Mouse (Mus musculus): ENCODE data around the gene Kdm2a. TPM values are rescaled to one million over a fixed set of nuclear protein-coding genes. Genes with fewer than 3 reads are reported as not detected.

Gene Kdm2a
- polyA plus RNA-seq, 1 experiment: 78.4 TPM

DNA sequence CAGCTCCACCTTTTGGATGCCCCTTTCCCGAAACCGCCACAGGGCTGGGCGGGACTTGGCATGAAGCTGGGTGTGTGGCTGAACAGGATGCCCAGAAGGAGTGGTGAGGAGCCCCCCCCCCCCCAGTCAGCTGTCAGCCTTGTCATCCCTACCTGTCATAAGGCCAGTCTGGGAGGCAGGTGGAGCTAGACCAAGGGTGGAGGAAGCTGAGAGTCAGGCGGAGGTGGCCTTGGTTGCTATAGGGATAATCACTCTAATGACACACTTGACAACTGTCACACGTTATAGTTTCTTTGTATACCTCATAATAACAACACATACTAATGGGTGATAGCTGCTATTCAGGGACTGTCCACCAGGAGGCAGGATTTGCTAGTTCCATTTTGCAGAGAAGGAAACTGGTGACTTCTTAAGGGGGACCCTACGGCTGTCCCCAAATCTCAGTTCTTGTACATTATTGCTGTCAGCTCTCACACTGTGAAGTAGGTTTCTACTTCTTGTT is 43.1 kb upstream of the Kdm2a start:
- H3K27ac ChIP-seq (ENCODE audit: insufficient read depth, low read length): no peak overlapping the region
- TF ChIP-seq POLR2A (IDR thresholded peaks at IDR 0.05; ENCODE audit: insufficient read depth, low read length): no peak
- no peak for TF ChIP-seq CTCF (IDR thresholded peaks at IDR 0.05; ENCODE audit: low read depth, low read length)
- TF ChIP-seq EP300 (IDR thresholded peaks at IDR 0.05; ENCODE audit: insufficient read depth, low read depth, low read length): no peak
- H3K4me1 ChIP-seq (ENCODE audit: control insufficient read depth, insufficient read depth, low read length): peaks cover 4% of the 10 kb centered on the region
- H3K9me3 ChIP-seq (replicated peaks; ENCODE audit: control insufficient read depth, insufficient read depth, low read length, poor library complexity, severe bottlenecking): no peaks in the 10 kb centered on the region
- no peak overlapping the region for H3K9ac ChIP-seq (ENCODE audit: low read depth, poor library complexity, severe bottlenecking)
- H3K36me3 ChIP-seq (ENCODE audit: control insufficient read depth, insufficient read depth, low read length, poor library complexity, severe bottlenecking): 0 out of 2 replicates have a peak, but pooled peaks cover 3% of the 10 kb centered on the region
- H3K4me3 ChIP-seq (ENCODE audit: low read depth, low read length): no peak overlapping the region
- H3K27me3 ChIP-seq (ENCODE audit: control insufficient read depth, insufficient read depth, low read length, poor library complexity, severe bottlenecking): no peaks in the 10 kb centered on the region

DNA sequence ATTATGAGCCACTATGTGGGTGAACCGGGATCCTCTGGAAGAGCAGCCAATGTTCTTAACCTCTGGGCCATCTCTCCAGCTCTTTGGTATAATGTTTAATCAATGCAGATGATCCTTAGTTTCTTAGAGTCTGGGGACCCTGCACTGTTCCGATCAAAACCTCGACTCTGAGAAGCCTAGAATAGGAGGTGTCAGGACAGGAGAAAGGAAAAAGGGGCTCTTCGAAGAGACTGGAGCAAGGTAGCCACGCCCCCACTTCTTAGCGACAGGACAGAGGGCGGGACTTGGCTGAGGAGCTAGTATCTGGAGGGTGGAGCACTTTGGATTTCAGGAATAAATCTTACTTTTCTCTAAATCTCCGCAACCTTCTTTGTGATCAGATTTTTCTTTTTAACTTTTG is 42.1 kb upstream of the Kdm2a start:
- 0 out of 2 replicates have a peak, but pooled peaks cover 3% of the 10 kb centered on the region for H3K36me3 ChIP-seq (ENCODE audit: control insufficient read depth, insufficient read depth, low read length, poor library complexity, severe bottlenecking)
- peak overlapping the region; percentile 80 for H3K9ac ChIP-seq (ENCODE audit: low read depth, poor library complexity, severe bottlenecking)
- H3K27me3 ChIP-seq (ENCODE audit: control insufficient read depth, insufficient read depth, low read length, poor library complexity, severe bottlenecking): no peaks in the 10 kb centered on the region
- TF ChIP-seq POLR2A (IDR thresholded peaks at IDR 0.05; ENCODE audit: insufficient read depth, low read length) (no peak), EP300 (IDR thresholded peaks at IDR 0.05; ENCODE audit: insufficient read depth, low read depth, low read length) (no peak), CTCF (IDR thresholded peaks at IDR 0.05; ENCODE audit: low read depth, low read length) (no peak)
- H3K4me1 ChIP-seq (ENCODE audit: control insufficient read depth, insufficient read depth, low read length): peaks cover 4% of the 10 kb centered on the region
- no peaks in the 10 kb centered on the region for H3K9me3 ChIP-seq (replicated peaks; ENCODE audit: control insufficient read depth, insufficient read depth, low read length, poor library complexity, severe bottlenecking)
- peak overlapping the region; percentile 39; the same call in 1 of the 2 replicates for H3K27ac ChIP-seq (ENCODE audit: insufficient read depth, low read length)
- peak overlapping the region; percentile 92 for H3K4me3 ChIP-seq (ENCODE audit: low read depth, low read length)

- Histone ChIP-seq H3K4me1 (ENCODE audit: control insufficient read depth, insufficient read depth, low read length) (peaks cover 4% of the 10 kb centered on the region), H3K27ac (ENCODE audit: insufficient read depth, low read length) (peak within 1 kb of the TSS; percentile 39), H3K27me3 (ENCODE audit: control insufficient read depth, insufficient read depth, low read length, poor library complexity, severe bottlenecking) (no peaks in the 10 kb centered on the region), H3K36me3 (ENCODE audit: control insufficient read depth, insufficient read depth, low read length, poor library complexity, severe bottlenecking) (0 out of 2 replicates have a peak, but pooled peaks cover 3% of the 10 kb centered on the region), H3K9me3 (replicated peaks; ENCODE audit: control insufficient read depth, insufficient read depth, low read length, poor library complexity, severe bottlenecking) (no peaks in the 10 kb centered on the region), H3K9ac (ENCODE audit: low read depth, poor library complexity, severe bottlenecking) (peak within 1 kb of the TSS; percentile 80), H3K4me3 (ENCODE audit: low read depth, low read length) (peak within 1 kb of the TSS; percentile 92)
- TF ChIP-seq POLR2A (IDR thresholded peaks at IDR 0.05; ENCODE audit: insufficient read depth, low read length): no peak
Observed at GRCm38 (mm10) chr19:4439161-4439801, 41.2 kb upstream of the Kdm2a start, which contains the start of gene Rhod. TSS of gene Rhod (minus strand) at chr19:4439432.

- Histone ChIP-seq H3K27me3 (ENCODE audit: control insufficient read depth, insufficient read depth, low read length, poor library complexity, severe bottlenecking) (no peaks in the 10 kb centered on the region), H3K9ac (ENCODE audit: low read depth, poor library complexity, severe bottlenecking) (peak overlapping the region; percentile 80), H3K27ac (ENCODE audit: insufficient read depth, low read length) (no peak overlapping the region), H3K36me3 (ENCODE audit: control insufficient read depth, insufficient read depth, low read length, poor library complexity, severe bottlenecking) (0 out of 2 replicates have a peak, but pooled peaks cover under 1% of the 10 kb centered on the region), H3K9me3 (replicated peaks; ENCODE audit: control insufficient read depth, insufficient read depth, low read length, poor library complexity, severe bottlenecking) (no peaks in the 10 kb centered on the region), H3K4me3 (ENCODE audit: low read depth, low read length) (peak overlapping the region; percentile 68), H3K4me1 (ENCODE audit: control insufficient read depth, insufficient read depth, low read length) (peaks cover 4% of the 10 kb centered on the region)
- TF ChIP-seq CTCF (IDR thresholded peaks at IDR 0.05; ENCODE audit: low read depth, low read length): no peak
- TF ChIP-seq POLR2A (IDR thresholded peaks at IDR 0.05; ENCODE audit: insufficient read depth, low read length): no peak
- TF ChIP-seq EP300 (IDR thresholded peaks at IDR 0.05; ENCODE audit: insufficient read depth, low read depth, low read length): no peak
Observed at GRCm38 (mm10) chr19:4438791-4439160, 40.7 kb upstream of the Kdm2a start.

DNA sequence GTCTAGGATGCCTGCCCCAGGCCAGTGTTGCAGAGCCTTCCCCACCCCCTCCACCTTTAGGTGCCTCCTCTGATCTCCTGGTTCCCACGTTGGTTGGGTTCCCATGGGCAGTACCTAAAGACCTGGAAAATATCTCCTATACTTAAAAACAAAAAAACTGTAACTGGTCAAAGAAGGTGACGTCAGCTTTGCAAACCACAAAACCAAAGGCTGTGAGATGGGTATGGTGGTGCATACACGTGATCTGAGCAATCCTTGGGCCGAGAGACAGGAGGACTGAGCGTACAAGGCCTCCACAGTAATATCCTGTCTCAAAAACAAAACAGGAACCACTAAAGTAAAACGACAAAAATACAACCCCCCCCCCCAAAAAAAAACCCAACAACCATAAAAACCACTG is 39.8 kb upstream of the Kdm2a start:
- no peak overlapping the region for H3K4me3 ChIP-seq (ENCODE audit: low read depth, low read length)
- H3K9ac ChIP-seq (ENCODE audit: low read depth, poor library complexity, severe bottlenecking): 0 out of 2 replicates have a peak overlapping the region, but pooled peaks have one; percentile 80
- H3K36me3 ChIP-seq (ENCODE audit: control insufficient read depth, insufficient read depth, low read length, poor library complexity, severe bottlenecking): no peaks in the 10 kb centered on the region
- peaks cover 4% of the 10 kb centered on the region for H3K4me1 ChIP-seq (ENCODE audit: control insufficient read depth, insufficient read depth, low read length)
- TF ChIP-seq POLR2A (IDR thresholded peaks at IDR 0.05; ENCODE audit: insufficient read depth, low read length) (no peak), CTCF (IDR thresholded peaks at IDR 0.05; ENCODE audit: low read depth, low read length) (no peak), EP300 (IDR thresholded peaks at IDR 0.05; ENCODE audit: insufficient read depth, low read depth, low read length) (no peak)
- no peaks in the 10 kb centered on the region for H3K27me3 ChIP-seq (ENCODE audit: control insufficient read depth, insufficient read depth, low read length, poor library complexity, severe bottlenecking)
- H3K27ac ChIP-seq (ENCODE audit: insufficient read depth, low read length): no peak overlapping the region
- H3K9me3 ChIP-seq (replicated peaks; ENCODE audit: control insufficient read depth, insufficient read depth, low read length, poor library complexity, severe bottlenecking): no peaks in the 10 kb centered on the region

- Histone ChIP-seq H3K27ac (ENCODE audit: insufficient read depth, low read length) (no peak overlapping the region), H3K27me3 (ENCODE audit: control insufficient read depth, insufficient read depth, low read length, poor library complexity, severe bottlenecking) (no peaks in the 10 kb centered on the region), H3K9ac (ENCODE audit: low read depth, poor library complexity, severe bottlenecking) (no peak overlapping the region), H3K4me3 (ENCODE audit: low read depth, low read length) (no peak overlapping the region), H3K4me1 (ENCODE audit: control insufficient read depth, insufficient read depth, low read length) (peaks cover 4% of the 10 kb centered on the region), H3K36me3 (ENCODE audit: control insufficient read depth, insufficient read depth, low read length, poor library complexity, severe bottlenecking) (no peaks in the 10 kb centered on the region), H3K9me3 (replicated peaks; ENCODE audit: control insufficient read depth, insufficient read depth, low read length, poor library complexity, severe bottlenecking) (no peaks in the 10 kb centered on the region)
- no peak for TF ChIP-seq EP300 (IDR thresholded peaks at IDR 0.05; ENCODE audit: insufficient read depth, low read depth, low read length)
- TF ChIP-seq CTCF (IDR thresholded peaks at IDR 0.05; ENCODE audit: low read depth, low read length): no peak
- no peak for TF ChIP-seq POLR2A (IDR thresholded peaks at IDR 0.05; ENCODE audit: insufficient read depth, low read length)
Observed at GRCm38 (mm10) chr19:4436254-4436653, 38.2 kb upstream of the Kdm2a start.
